Mouse (Mus musculus): ENCODE results near the gene Cd72. TPM values are rescaled to one million over a fixed set of nuclear protein-coding genes. Genes with fewer than 3 reads are reported as not detected.

Gene Cd72
- total and polyA plus RNA-seq, 3 experiments, result 24.0 to 61.4 (median 55.9) TPM

DNA sequence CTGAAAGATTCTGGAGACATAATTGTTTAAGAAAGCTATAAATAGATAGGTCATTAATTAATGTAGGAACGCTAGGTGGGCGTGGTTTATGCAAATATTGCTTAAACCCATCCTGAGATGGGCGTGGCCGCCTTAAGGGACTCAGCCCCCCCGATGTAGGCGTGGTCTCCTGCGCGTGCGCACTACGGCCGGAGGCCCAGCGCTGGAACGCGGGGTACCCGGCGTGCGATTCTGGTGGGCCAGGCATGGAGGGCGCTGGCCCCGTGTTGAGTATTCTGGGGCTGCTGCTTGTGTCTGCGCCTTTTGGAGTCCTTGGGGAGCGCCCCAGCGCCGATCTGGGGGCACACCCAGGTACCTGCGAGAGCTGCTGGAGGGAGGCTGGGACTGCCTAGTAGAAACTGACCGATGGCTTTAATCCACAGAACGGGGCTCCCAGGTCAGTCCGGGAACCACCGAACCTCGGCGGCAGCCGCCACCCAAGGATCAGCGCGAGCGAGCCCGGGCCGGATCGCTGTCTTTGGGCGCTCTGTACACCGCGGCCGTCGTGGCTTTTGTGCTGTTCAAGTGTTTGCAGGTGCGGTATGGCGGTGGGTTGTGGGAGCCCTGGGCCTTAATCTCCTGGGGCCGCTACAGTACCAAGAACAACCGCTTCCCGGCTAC, 38.9 kb upstream of the Cd72 start:
- peak; percentile 89 for DNase-seq (ENCODE audit: extremely low read depth)
- no peaks in the 10 kb centered on the region for H3K79me2 ChIP-seq (replicated peaks; ENCODE audit: control insufficient read depth, extremely low read depth, insufficient read depth, poor library complexity, severe bottlenecking)
- H3K9ac ChIP-seq (ENCODE audit: insufficient read depth, low read depth), result peak overlapping the region; percentile 78
- H3K4me2 ChIP-seq (ENCODE audit: insufficient read depth, low read depth, poor library complexity, severe bottlenecking), result peak overlapping the region; percentile 60
- H3K9me3 ChIP-seq (replicated peaks; ENCODE audit: low read length), result peaks cover 6% of the 10 kb centered on the region
- H3K36me3 ChIP-seq (replicated peaks in 1 of 2; ENCODE audit: control insufficient read depth in 1 of 2, insufficient read depth in 1 of 2, low read length in 1 of 2), result peaks cover 4 to 31% of the 10 kb centered on the region in 2 experiments
- H3K4me3 ChIP-seq (replicated peaks in 1 of 3; ENCODE audit: low read depth in 2 of 3, low read length in 2 of 3, poor library complexity in 1 of 3), result peak overlapping the region; percentile 65 to 78 (median 73)
- peaks cover 2% of the 10 kb centered on the region for H3K27me3 ChIP-seq (replicated peaks)
- dilution Hi-C loops (cut with MboI; ENCODE audit: extremely low pct_ligation_motif_present, extremely low pct_unique_long_range_greater_than_20kb, low sequenced_read_pairs), result no loop called here
- H3K27ac ChIP-seq (ENCODE audit: insufficient read depth, low read depth), result peak overlapping the region; percentile 8; the same call in 1 of the 2 replicates
- peaks cover 0 to 11% of the 10 kb centered on the region in 2 experiments; a peak in 2 of 4 replicates for H3K4me1 ChIP-seq (ENCODE audit: control insufficient read depth in 1 of 2, insufficient read depth in 2 of 2)
- TF ChIP-seq UBTF (IDR thresholded peaks at IDR 0.05; ENCODE audit: low read depth, low read length) (peak; percentile 67; the same call in 1 of the 2 replicates), MYC (IDR thresholded peaks at IDR 0.05; ENCODE audit: low read depth, low read length) (0 out of 2 replicates have a peak, but pooled peaks have one; percentile 8), JUND (conservative IDR thresholded peaks at IDR 0.05; ENCODE audit: low read depth, low read length) (0 out of 2 replicates have a peak, but pooled peaks have one; percentile 38), MXI1 (IDR thresholded peaks at IDR 0.05; ENCODE audit: low read depth, low read length) (peak; percentile 17; the same call in 1 of the 2 replicates), POLR2A (IDR thresholded peaks at IDR 0.05; ENCODE audit: low read depth, low read length) (peak; percentile 90), ZC3H11A (IDR thresholded peaks at IDR 0.05; ENCODE audit: low read depth, low read length) (no peak), RAD21 (IDR thresholded peaks at IDR 0.05; ENCODE audit: low read depth, low read length) (no peak), SIN3A (IDR thresholded peaks at IDR 0.05; ENCODE audit: low read length) (peak; percentile 14; the same call in 1 of the 2 replicates), NRF1 (IDR thresholded peaks at IDR 0.05; ENCODE audit: low read depth, low read length) (peak; percentile 89), MAX (IDR thresholded peaks at IDR 0.05; ENCODE audit: low read length) (peak; percentile 14; the same call in 1 of the 2 replicates)
- in situ Hi-C loops (cut with MboI; ENCODE audit: low pct_ligation_motif_present, low pct_unique_long_range_greater_than_20kb, low sequenced_read_pairs), result no loop called here

- Histone ChIP-seq H3K4me1 (ENCODE audit: control insufficient read depth in 1 of 2, insufficient read depth in 2 of 2) (peaks cover 0 to 11% of the 10 kb centered on the region in 2 experiments; a peak in 2 of 4 replicates), H3K4me3 (replicated peaks in 1 of 3; ENCODE audit: low read depth in 2 of 3, low read length in 2 of 3, poor library complexity in 1 of 3) (peak within 1 kb of the TSS; percentile 65 to 78 (median 73)), H3K9me3 (replicated peaks; ENCODE audit: low read length) (peaks cover 6% of the 10 kb centered on the region), H3K27me3 (replicated peaks) (peaks cover 2% of the 10 kb centered on the region), H3K27ac (ENCODE audit: insufficient read depth, low read depth) (peak within 1 kb of the TSS; percentile 8; the same call in 1 of the 2 replicates), H3K79me2 (replicated peaks; ENCODE audit: control insufficient read depth, extremely low read depth, insufficient read depth, poor library complexity, severe bottlenecking) (no peaks in the 10 kb centered on the region), H3K4me2 (ENCODE audit: insufficient read depth, low read depth, poor library complexity, severe bottlenecking) (peak within 1 kb of the TSS; percentile 60), H3K9ac (ENCODE audit: insufficient read depth, low read depth) (peak within 1 kb of the TSS; percentile 78), H3K36me3 (replicated peaks in 1 of 2; ENCODE audit: control insufficient read depth in 1 of 2, insufficient read depth in 1 of 2, low read length in 1 of 2) (peaks cover 4 to 30% of the 10 kb centered on the region in 2 experiments)
- dilution Hi-C loops (cut with MboI; ENCODE audit: extremely low pct_ligation_motif_present, extremely low pct_unique_long_range_greater_than_20kb, low sequenced_read_pairs), result no loop called here
- peak; percentile 95 for DNase-seq (ENCODE audit: extremely low read depth)
- in situ Hi-C loops (cut with MboI; ENCODE audit: low pct_ligation_motif_present, low pct_unique_long_range_greater_than_20kb, low sequenced_read_pairs), result no loop called here
- TF ChIP-seq USF2 (conservative IDR thresholded peaks at IDR 0.05; ENCODE audit: low read depth, low read length) (no peak; the same call in 1 of the 2 replicates), RAD21 (IDR thresholded peaks at IDR 0.05; ENCODE audit: low read depth, low read length) (no peak), GABPA (IDR thresholded peaks at IDR 0.05; ENCODE audit: insufficient replicate concordance, low read depth, low read length) (no peak), PAX5 (IDR thresholded peaks at IDR 0.05; ENCODE audit: low read length) (no peak), HCFC1 (IDR thresholded peaks at IDR 0.05; ENCODE audit: low read depth, low read length) (peak; percentile 56; the same call in 1 of the 2 replicates), UBTF (IDR thresholded peaks at IDR 0.05; ENCODE audit: low read depth, low read length) (peak; percentile 99), ZC3H11A (IDR thresholded peaks at IDR 0.05; ENCODE audit: low read depth, low read length) (no peak), USF1 (IDR thresholded peaks at IDR 0.05; ENCODE audit: low read depth, low read length) (no peak), MEF2A (IDR thresholded peaks at IDR 0.05; ENCODE audit: borderline replicate concordance, low read depth, low read length) (peak; percentile 86), RCOR1 (conservative IDR thresholded peaks at IDR 0.05; ENCODE audit: low read depth, low read length) (no peak), ETS1 (conservative IDR thresholded peaks at IDR 0.05; ENCODE audit: low read depth, low read length) (peak; percentile 78; the same call in 1 of the 2 replicates), TCF12 (IDR thresholded peaks at IDR 0.05; ENCODE audit: low read depth, low read length) (0 out of 2 replicates have a peak, but pooled peaks have one; percentile 31), MYC (IDR thresholded peaks at IDR 0.05; ENCODE audit: low read depth, low read length) (peak; percentile 79), MAX (IDR thresholded peaks at IDR 0.05; ENCODE audit: low read length) (peak; percentile 83), EP300 (IDR thresholded peaks at IDR 0.05; ENCODE audit: low read length) (no peak), E2F4 (IDR thresholded peaks at IDR 0.05; ENCODE audit: insufficient replicate concordance, low read depth, low read length) (peak; percentile 79; the same call in 1 of the 2 replicates), TBP (conservative IDR thresholded peaks at IDR 0.05; ENCODE audit: low read depth, low read length) (peak; percentile 100), ZNF384 (IDR thresholded peaks at IDR 0.05; ENCODE audit: low read depth, low read length) (no peak), ZKSCAN1 (IDR thresholded peaks at IDR 0.05; ENCODE audit: borderline replicate concordance, low read depth, low read length) (no peak), CTCF (conservative IDR thresholded peaks at IDR 0.05 in 1 of 2, IDR thresholded peaks at IDR 0.05 in 1 of 2; ENCODE audit: low read depth in 2 of 2, low read length in 2 of 2) (no peak), KAT2A (IDR thresholded peaks at IDR 0.05; ENCODE audit: insufficient replicate concordance, low read length) (no peak), NELFE (IDR thresholded peaks at IDR 0.05; ENCODE audit: low read depth, low read length) (0 out of 2 replicates have a peak, but pooled peaks have one; percentile 30), POLR2AphosphoS2 (IDR thresholded peaks at IDR 0.05; ENCODE audit: low read depth, low read length) (no peak), CHD2 (IDR thresholded peaks at IDR 0.05; ENCODE audit: low read length) (no peak), ZMIZ1 (IDR thresholded peaks at IDR 0.05; ENCODE audit: low read depth, low read length) (peak; percentile 66; the same call in 1 of the 2 replicates), MXI1 (IDR thresholded peaks at IDR 0.05; ENCODE audit: low read depth, low read length) (peak; percentile 82; the same call in 1 of the 2 replicates)
Measured at GRCm38 (mm10) chr4:43492821-43493185, 38.4 kb upstream of the Cd72 start, which contains the start of gene Ccdc107. TSS of gene Ccdc107 (plus strand) at chr4:43492900.
